Mouse (Mus musculus): ENCODE data around the gene Gm5617. TPM values are rescaled to one million over a fixed set of nuclear protein-coding genes. Genes with fewer than 3 reads are reported as not detected.

The Gm5617 gene
- polyA plus RNA-seq, 1 experiment from 2014 or later: 30.2 TPM

- Histone ChIP-seq H3K27me3 (replicated peaks) (peaks cover 11% of the 10 kb centered on the region; the same call in 1 of the 2 replicates), H3K27ac (no peak overlapping the region), H3K4me3 (replicated peaks) (no peak overlapping the region), H3K36me3 (no peaks in the 10 kb centered on the region), H3K4me2 (replicated peaks) (peak overlapping the region; percentile 39; the same call in 1 of the 2 replicates), H3K9me3 (no peaks in the 10 kb centered on the region), H3K4me1 (replicated peaks) (no peaks in the 10 kb centered on the region), H3K9ac (no peak overlapping the region)
- no peak for ATAC-seq
- 6% methylated on average over 17 of the region's 17 CpGs for WGBS
Observed at GRCm38 (mm10) chr9:48538044-48538645, 42.9 kb downstream of the Gm5617 start.

GRCm38 (mm10) chr9:48538688-48539087, 43.4 kb downstream of the Gm5617 start:
- ATAC-seq: no peak
- Histone ChIP-seq H3K9ac (no peak overlapping the region), H3K4me1 (replicated peaks) (no peaks in the 10 kb centered on the region), H3K4me3 (replicated peaks) (no peak overlapping the region), H3K9me3 (no peaks in the 10 kb centered on the region), H3K4me2 (replicated peaks) (peak overlapping the region; percentile 39), H3K36me3 (no peaks in the 10 kb centered on the region), H3K27me3 (replicated peaks) (peaks cover 11% of the 10 kb centered on the region; the same call in 1 of the 2 replicates), H3K27ac (no peak overlapping the region)
- 12% methylated on average over 12 of the region's 12 CpGs for WGBS

Other genes with a start within 250 kb of the Gm5617 start
- gene Nxpe2, start 142.0 kb upstream of the Gm5617 start, polyA plus RNA-seq (2015; fragmentation: Nextera tagmentation; extraction: Ambion mirVana): 2.8 and 3.2 TPM in 2 replicates
- 109 and 119 TPM in 2 replicates for gene Rexo2, start 14.8 kb upstream of the Gm5617 start, polyA plus RNA-seq (2015; fragmentation: Nextera tagmentation; extraction: Ambion mirVana)
- 105 and 121 TPM in 2 replicates for gene Rbm7, start 143 bp upstream of the Gm5617 start, polyA plus RNA-seq (2015; fragmentation: Nextera tagmentation; extraction: Ambion mirVana)
- 3.0 and 3.5 TPM in 2 replicates for gene Nnmt, start 109.7 kb downstream of the Gm5617 start, polyA plus RNA-seq (2015; fragmentation: Nextera tagmentation; extraction: Ambion mirVana)